Mouse (Mus musculus): ENCODE results near the gene Fyb. TPM values are rescaled to one million over a fixed set of nuclear protein-coding genes. Genes with fewer than 3 reads are reported as not detected.

The Fyb gene
- polyA plus RNA-seq, 1 experiment, result not detected

- H3K27me3 ChIP-seq (ENCODE audit: control insufficient read depth, insufficient read depth, low read length, poor library complexity, severe bottlenecking), result no peaks in the 10 kb centered on the region
- no peak for TF ChIP-seq CTCF (IDR thresholded peaks at IDR 0.05; ENCODE audit: low read depth, low read length)
- TF ChIP-seq POLR2A (IDR thresholded peaks at IDR 0.05; ENCODE audit: insufficient read depth, low read length), result no peak
- TF ChIP-seq EP300 (IDR thresholded peaks at IDR 0.05; ENCODE audit: insufficient read depth, low read depth, low read length), result no peak
- H3K36me3 ChIP-seq (ENCODE audit: control insufficient read depth, insufficient read depth, low read length, poor library complexity, severe bottlenecking), result no peaks in the 10 kb centered on the region
- peaks cover 2% of the 10 kb centered on the region for H3K4me1 ChIP-seq (ENCODE audit: control insufficient read depth, insufficient read depth, low read length)
- H3K9ac ChIP-seq (ENCODE audit: low read depth, poor library complexity, severe bottlenecking), result no peak overlapping the region
- no peak overlapping the region for H3K4me3 ChIP-seq (ENCODE audit: low read depth, low read length)
- no peaks in the 10 kb centered on the region for H3K9me3 ChIP-seq (replicated peaks; ENCODE audit: control insufficient read depth, insufficient read depth, low read length, poor library complexity, severe bottlenecking)
- no peak overlapping the region for H3K27ac ChIP-seq (ENCODE audit: insufficient read depth, low read length)
These were observed 101.0 kb downstream of the Fyb start for GRCm38 (mm10) chr15:6623529-6624228.

GRCm38 (mm10) chr15:6624365-6625182 lies 101.9 kb downstream of the Fyb start:
- H3K9me3 ChIP-seq (replicated peaks; ENCODE audit: control insufficient read depth, insufficient read depth, low read length, poor library complexity, severe bottlenecking), result no peaks in the 10 kb centered on the region
- peak overlapping the region; percentile 39 for H3K4me3 ChIP-seq (ENCODE audit: low read depth, low read length)
- H3K27ac ChIP-seq (ENCODE audit: insufficient read depth, low read length), result no peak overlapping the region
- H3K36me3 ChIP-seq (ENCODE audit: control insufficient read depth, insufficient read depth, low read length, poor library complexity, severe bottlenecking), result no peaks in the 10 kb centered on the region
- no peaks in the 10 kb centered on the region for H3K27me3 ChIP-seq (ENCODE audit: control insufficient read depth, insufficient read depth, low read length, poor library complexity, severe bottlenecking)
- H3K9ac ChIP-seq (ENCODE audit: low read depth, poor library complexity, severe bottlenecking), result no peak overlapping the region
- TF ChIP-seq EP300 (IDR thresholded peaks at IDR 0.05; ENCODE audit: insufficient read depth, low read depth, low read length) (0 out of 2 replicates have a peak, but pooled peaks have one; percentile 23), POLR2A (IDR thresholded peaks at IDR 0.05; ENCODE audit: insufficient read depth, low read length) (no peak), CTCF (IDR thresholded peaks at IDR 0.05; ENCODE audit: low read depth, low read length) (no peak)
- H3K4me1 ChIP-seq (ENCODE audit: control insufficient read depth, insufficient read depth, low read length), result peaks cover 2% of the 10 kb centered on the region

GRCm38 (mm10) chr15:6625607-6626033 lies 103.0 kb downstream of the Fyb start:
- H3K4me1 ChIP-seq (ENCODE audit: control insufficient read depth, insufficient read depth, low read length), result peaks cover 2% of the 10 kb centered on the region
- H3K27ac ChIP-seq (ENCODE audit: insufficient read depth, low read length), result no peak overlapping the region
- no peaks in the 10 kb centered on the region for H3K36me3 ChIP-seq (ENCODE audit: control insufficient read depth, insufficient read depth, low read length, poor library complexity, severe bottlenecking)
- H3K9ac ChIP-seq (ENCODE audit: low read depth, poor library complexity, severe bottlenecking), result no peak overlapping the region
- no peaks in the 10 kb centered on the region for H3K9me3 ChIP-seq (replicated peaks; ENCODE audit: control insufficient read depth, insufficient read depth, low read length, poor library complexity, severe bottlenecking)
- H3K27me3 ChIP-seq (ENCODE audit: control insufficient read depth, insufficient read depth, low read length, poor library complexity, severe bottlenecking), result no peaks in the 10 kb centered on the region
- H3K4me3 ChIP-seq (ENCODE audit: low read depth, low read length), result no peak overlapping the region
- TF ChIP-seq CTCF (IDR thresholded peaks at IDR 0.05; ENCODE audit: low read depth, low read length), result no peak
- TF ChIP-seq EP300 (IDR thresholded peaks at IDR 0.05; ENCODE audit: insufficient read depth, low read depth, low read length), result no peak
- TF ChIP-seq POLR2A (IDR thresholded peaks at IDR 0.05; ENCODE audit: insufficient read depth, low read length), result no peak

- Histone ChIP-seq H3K27me3 (ENCODE audit: control insufficient read depth, insufficient read depth, low read length, poor library complexity, severe bottlenecking) (no peaks in the 10 kb centered on the region), H3K27ac (ENCODE audit: insufficient read depth, low read length) (no peak overlapping the region), H3K36me3 (ENCODE audit: control insufficient read depth, insufficient read depth, low read length, poor library complexity, severe bottlenecking) (no peaks in the 10 kb centered on the region), H3K9me3 (replicated peaks; ENCODE audit: control insufficient read depth, insufficient read depth, low read length, poor library complexity, severe bottlenecking) (no peaks in the 10 kb centered on the region), H3K4me3 (ENCODE audit: low read depth, low read length) (no peak overlapping the region), H3K9ac (ENCODE audit: low read depth, poor library complexity, severe bottlenecking) (no peak overlapping the region), H3K4me1 (ENCODE audit: control insufficient read depth, insufficient read depth, low read length) (peaks cover 2% of the 10 kb centered on the region)
- TF ChIP-seq CTCF (IDR thresholded peaks at IDR 0.05; ENCODE audit: low read depth, low read length) (no peak), POLR2A (IDR thresholded peaks at IDR 0.05; ENCODE audit: insufficient read depth, low read length) (no peak), EP300 (IDR thresholded peaks at IDR 0.05; ENCODE audit: insufficient read depth, low read depth, low read length) (no peak)
These were observed 103.5 kb downstream of the Fyb start for GRCm38 (mm10) chr15:6626123-6626522.

- TF ChIP-seq POLR2A (IDR thresholded peaks at IDR 0.05; ENCODE audit: insufficient read depth, low read length) (no peak), EP300 (IDR thresholded peaks at IDR 0.05; ENCODE audit: insufficient read depth, low read depth, low read length) (peak; percentile 63; the same call in 1 of the 2 replicates)
These were observed 105.9 kb downstream of the Fyb start for GRCm38 (mm10) chr15:6628431-6629077.

More at GRCm38 (mm10) chr15:6628431-6629077, 105.9 kb downstream of the Fyb start:
- H3K36me3 ChIP-seq (ENCODE audit: control insufficient read depth, insufficient read depth, low read length, poor library complexity, severe bottlenecking), result no peaks in the 10 kb centered on the region
- peaks cover 2% of the 10 kb centered on the region for H3K4me1 ChIP-seq (ENCODE audit: control insufficient read depth, insufficient read depth, low read length)
- H3K9ac ChIP-seq (ENCODE audit: low read depth, poor library complexity, severe bottlenecking), result no peak overlapping the region
- no peak overlapping the region for H3K27ac ChIP-seq (ENCODE audit: insufficient read depth, low read length)
- no peaks in the 10 kb centered on the region for H3K27me3 ChIP-seq (ENCODE audit: control insufficient read depth, insufficient read depth, low read length, poor library complexity, severe bottlenecking)
- no peaks in the 10 kb centered on the region for H3K9me3 ChIP-seq (replicated peaks; ENCODE audit: control insufficient read depth, insufficient read depth, low read length, poor library complexity, severe bottlenecking)
- no peak overlapping the region for H3K4me3 ChIP-seq (ENCODE audit: low read depth, low read length)

Measured in ES-Bruce4 (cell line).